Mouse (Mus musculus) CH12.LX (cell line): ENCODE measurements around the gene Vamp8.

Experiments used
- CHD2 ChIP-seq: IDR thresholded peaks from 2 replicates; pipeline ENCODE4 v1.6.1; 2011; ENCODE audit warnings: low read length, improper control_type of control experiment
- CTCF ChIP-seq, 2 experiments: IDR thresholded peaks in 1 of 2; conservative IDR thresholded peaks in 1 of 2; 2 replicates each; pipeline ENCODE4 v1.5.1; 2011 to 2012; ENCODE audit warnings: low read depth in 2 of 2, low read length in 2 of 2, improper control_type of control experiment in 1 of 2, inconsistent platforms in 1 of 2, mild to moderate bottlenecking in 1 of 2, moderate library complexity in 1 of 2
- E2F4 ChIP-seq: IDR thresholded peaks from 2 replicates; pipeline ENCODE4 v1.6.1; 2011; ENCODE audit warnings: low read depth, low read length, improper control_type of control experiment; ENCODE audit not compliant: insufficient replicate concordance
- EP300 ChIP-seq: IDR thresholded peaks from 2 replicates; pipeline ENCODE4 v1.6.1; 2011; ENCODE audit warnings: low read length, improper control_type of control experiment
- POLR2AphosphoS2 ChIP-seq: IDR thresholded peaks from 2 replicates; pipeline ENCODE4 v1.6.1; 2011; ENCODE audit warnings: low read depth, low read length, improper control_type of control experiment
- RAD21 ChIP-seq: IDR thresholded peaks from 2 replicates; pipeline ENCODE4 v1.6.1; 2011; ENCODE audit warnings: low read depth, mild to moderate bottlenecking, low read length, improper control_type of control experiment, moderate library complexity
- RCOR1 ChIP-seq: conservative IDR thresholded peaks from 2 replicates; pipeline ENCODE4 v1.6.1; 2012; ENCODE audit warnings: low read depth, mild to moderate bottlenecking, inconsistent platforms, low read length, improper control_type of control experiment

DNA sequence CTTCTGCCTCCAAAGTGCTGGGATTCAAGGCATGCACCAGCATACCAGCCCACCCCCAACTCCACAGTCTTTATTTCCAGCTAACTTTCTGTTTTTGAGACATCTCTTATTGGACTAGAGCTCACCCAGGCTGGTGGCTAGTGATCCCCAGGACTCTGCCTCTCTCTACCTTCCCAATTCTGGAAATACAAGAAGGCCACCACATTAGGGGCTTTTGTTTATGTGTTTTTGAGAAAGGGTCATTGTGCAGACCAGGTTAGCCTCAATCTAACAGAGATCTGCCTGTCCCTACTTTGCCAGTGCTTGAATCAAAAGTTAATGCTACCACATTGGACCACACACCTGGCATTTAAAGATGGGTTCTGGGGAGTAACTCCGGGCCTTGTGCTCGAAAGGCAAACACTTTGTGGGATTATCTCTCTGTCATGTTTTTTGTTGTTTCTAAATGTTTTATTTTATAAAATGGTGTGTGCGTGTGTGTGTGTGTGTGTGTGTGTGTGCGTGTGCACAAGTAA is 23.0 kb downstream of the Vamp8 start:
- TF ChIP-seq CTCF (conservative IDR thresholded peaks at IDR 0.05 in 1 of 2, IDR thresholded peaks at IDR 0.05 in 1 of 2; ENCODE audit: low read depth in 2 of 2, low read length in 2 of 2) (no peak), RCOR1 (no peak), RAD21 (no peak), EP300 (no peak), E2F4 (no peak), CHD2 (no peak), POLR2AphosphoS2 (no peak)
